Mouse (Mus musculus) embryonic fibroblast, embryonic 13.5 days (primary cell): ENCODE results near the gene Tmem143.
"Not testable (repeated sequence)": the region's sequence is repeated elsewhere in the genome, so short reads cannot be mapped to it uniquely, and the experiment has no call there.

Source experiments
- CTCF ChIP-seq: IDR thresholded peaks from 2 replicates; pipeline ENCODE4 v1.5.1; 2011; ENCODE audit warnings: mild to moderate bottlenecking, control low read depth, low read length, moderate library complexity, borderline replicate concordance; ENCODE audit not compliant: insufficient read depth
- POLR2A ChIP-seq: IDR thresholded peaks from 2 replicates; pipeline ENCODE4 v1.6.1; 2011; ENCODE audit warnings: low read depth, mild to moderate bottlenecking, control low read depth, low read length, moderate library complexity

DNA sequence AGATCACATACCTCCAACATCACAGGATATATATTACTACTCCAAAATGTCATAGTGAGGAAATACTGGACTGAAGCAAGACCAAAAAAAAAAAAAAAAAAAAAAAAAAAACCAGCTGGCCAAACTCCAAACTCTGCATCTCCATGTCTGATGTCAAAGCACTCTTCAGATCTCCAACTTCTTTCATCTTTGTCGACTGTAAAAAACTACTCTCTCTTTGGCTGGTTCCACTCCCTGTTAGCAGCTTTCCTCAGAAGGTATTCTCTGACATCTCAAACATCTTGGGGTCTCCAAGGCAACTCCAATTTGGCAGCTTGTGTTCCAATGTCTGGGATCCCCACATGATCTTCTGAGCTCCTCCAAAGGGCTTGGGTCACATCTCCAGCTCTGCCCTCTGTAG lies 18.5 kb upstream of the Tmem143 start, which contains the start of gene Grin2d:
- TF ChIP-seq CTCF, POLR2A: not testable (repeated sequence)
